Mouse (Mus musculus) kidney, postnatal 10 days (tissue): Measurements from ENCODE around the gene Mobp.
A peak's percentile ranks its signal among the peaks of the same experiment; 100 is the strongest.

Source experiments
- DNase-seq: peaks from one replicate; pipeline ENCODE4 v3.0.0; 2021; ENCODE audit warnings: mixed read lengths

The Mobp gene

GRCm38 (mm10) chr9:120135454-120135853 lies 14.1 kb upstream of the Mobp start:
- no peak for DNase-seq

- DNase-seq, result peak; percentile 89
These were observed 8.9 kb upstream of the Mobp start for GRCm38 (mm10) chr9:120140652-120141051.

DNA sequence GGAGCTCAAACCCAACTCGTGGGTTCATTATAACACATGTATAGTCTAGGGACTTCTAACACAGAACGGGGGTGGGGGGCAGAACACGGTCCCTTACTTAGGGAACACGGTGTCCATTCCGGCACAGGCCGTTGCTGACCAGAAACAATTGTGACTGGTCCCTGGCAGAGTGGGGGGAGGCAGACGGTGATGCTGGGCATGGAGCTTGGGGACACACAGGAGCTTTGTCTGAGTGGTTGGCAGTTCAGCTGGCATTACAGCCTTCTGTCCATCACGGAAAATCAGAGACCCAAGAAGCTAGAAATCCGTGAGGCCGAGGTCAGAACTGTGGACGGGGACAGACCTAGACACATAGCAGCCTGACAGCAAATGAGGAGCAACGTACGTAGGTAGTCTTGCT lies 5.0 kb upstream of the Mobp start:
- DNase-seq, result no peak

- DNase-seq, result no peak
These were observed 1.6 kb downstream of the Mobp start for GRCm38 (mm10) chr9:120151152-120151551.

DNA sequence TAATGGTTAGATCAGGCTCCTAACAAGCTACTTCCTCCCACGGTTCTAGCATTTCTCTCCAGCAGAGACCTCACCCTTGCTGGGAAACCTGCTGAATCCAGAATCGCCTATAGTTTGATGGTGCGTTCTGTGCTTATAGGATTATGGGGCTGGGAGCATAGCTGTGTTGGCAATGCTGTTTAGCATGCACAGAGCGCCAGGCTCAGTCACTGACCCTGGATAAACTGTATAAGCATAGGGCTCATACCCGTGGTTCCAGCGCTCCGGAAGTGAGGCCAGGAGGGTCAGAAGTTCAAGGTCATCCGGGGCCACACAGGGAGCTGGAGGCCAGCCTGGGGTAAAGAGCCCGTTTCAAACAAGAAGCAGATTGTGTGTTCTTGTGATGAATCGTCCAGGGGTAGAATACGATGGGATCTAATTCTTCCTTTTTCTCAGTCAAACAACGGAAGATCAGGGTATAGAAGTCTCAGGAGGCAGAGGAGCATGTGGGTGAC lies 2.4 kb downstream of the Mobp start:
- DNase-seq, result no peak

- no peak for DNase-seq
These were observed 8.5 kb downstream of the Mobp start for GRCm38 (mm10) chr9:120158047-120158446.

DNA sequence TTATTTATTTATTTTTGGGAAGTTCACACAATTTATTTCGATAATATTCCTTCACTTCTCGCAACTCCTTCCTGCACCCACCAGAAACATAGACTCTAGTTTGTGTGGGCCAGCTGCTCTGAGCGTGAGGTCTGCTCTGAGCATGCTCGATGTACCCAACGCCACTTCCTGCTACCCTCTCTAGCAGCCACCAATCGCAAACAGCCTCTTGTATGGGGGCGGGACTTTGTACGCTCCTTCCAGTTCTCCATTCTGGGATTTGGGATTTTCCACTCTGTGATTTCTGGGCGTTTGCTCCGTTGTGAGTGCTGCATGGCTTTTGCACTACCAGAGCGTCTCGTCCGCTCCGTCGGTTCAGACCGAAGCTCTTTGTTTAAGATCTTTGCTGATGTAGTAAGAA lies 14.4 kb downstream of the Mobp start:
- DNase-seq, result no peak

GRCm38 (mm10) chr9:120167826-120168225 lies 18.3 kb downstream of the Mobp start:
- no peak for DNase-seq

DNA sequence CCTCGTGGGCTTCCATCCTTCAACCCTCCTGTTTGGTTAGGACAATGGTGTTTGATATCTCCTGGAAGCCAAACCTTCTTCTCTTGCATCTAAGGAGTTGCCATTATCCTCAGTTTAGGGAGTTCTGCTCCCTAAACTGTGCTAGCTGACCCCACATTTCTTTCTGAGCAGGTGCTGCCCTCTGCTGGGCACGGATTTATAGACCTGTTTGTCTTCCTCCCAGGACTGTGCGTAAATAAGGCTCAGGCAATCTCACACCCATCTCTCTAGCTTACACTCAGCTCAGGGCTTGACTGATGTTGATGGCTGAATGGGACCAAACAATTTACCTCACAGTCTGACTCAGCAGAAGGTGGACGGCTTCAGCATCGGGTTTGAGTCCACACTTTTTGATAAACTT lies 21.8 kb downstream of the Mobp start:
- peak; percentile 85 for DNase-seq

GRCm38 (mm10) chr9:120174436-120175137 lies 25.1 kb downstream of the Mobp start:
- no peak for DNase-seq

GRCm38 (mm10) chr9:120178813-120179212 lies 29.3 kb downstream of the Mobp start:
- no peak for DNase-seq

GRCm38 (mm10) chr9:120184499-120184898 lies 35.0 kb downstream of the Mobp start:
- DNase-seq, result peak; percentile 70

GRCm38 (mm10) chr9:120186856-120187255 lies 37.3 kb downstream of the Mobp start:
- no peak for DNase-seq

DNA sequence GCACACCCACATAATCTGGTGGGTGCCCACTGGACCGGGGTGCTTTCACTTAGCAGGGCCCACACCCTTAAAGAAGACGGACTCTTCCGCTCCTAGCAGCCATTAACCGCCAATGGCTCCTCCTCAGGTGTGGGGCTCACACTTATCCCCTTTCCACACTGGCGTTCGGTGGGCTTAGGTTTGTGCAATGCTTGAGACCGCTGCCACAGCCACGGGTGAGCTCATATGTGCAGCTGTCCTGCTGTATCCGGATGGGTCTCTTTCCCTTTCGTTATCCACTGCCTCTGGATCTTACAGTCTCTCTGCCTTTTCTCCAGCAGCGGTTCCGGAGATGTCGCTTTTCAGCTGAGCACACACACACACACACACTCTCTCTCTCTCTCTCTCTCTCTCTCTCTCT lies 41.4 kb downstream of the Mobp start:
- DNase-seq, result no peak

GRCm38 (mm10) chr9:120191362-120192098 lies 42.0 kb downstream of the Mobp start:
- DNase-seq, result peak; percentile 92

GRCm38 (mm10) chr9:120192742-120193141 lies 43.2 kb downstream of the Mobp start:
- no peak for DNase-seq

DNA sequence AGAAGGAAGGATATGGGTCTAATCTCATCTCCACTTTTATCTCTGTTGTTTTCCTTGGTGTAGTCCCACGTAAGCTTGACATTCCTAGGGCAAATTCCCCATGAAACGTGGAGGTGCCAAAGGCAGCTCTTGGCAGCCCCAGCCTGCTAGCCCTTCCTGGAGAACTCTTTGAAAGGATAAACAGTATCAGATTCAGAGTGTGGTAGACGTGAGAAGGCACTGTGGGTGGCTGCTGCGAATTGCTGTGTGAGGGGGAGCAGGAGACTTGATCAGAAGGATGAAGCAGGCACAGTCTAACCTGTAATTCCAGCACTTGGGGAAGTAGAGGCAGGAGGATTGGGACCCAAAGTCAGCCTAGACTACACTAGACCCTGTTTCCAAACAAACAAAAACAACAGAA lies 51.4 kb downstream of the Mobp start:
- DNase-seq, result no peak

GRCm38 (mm10) chr9:120201743-120202142 lies 52.2 kb downstream of the Mobp start:
- no peak for DNase-seq

- DNase-seq, result peak; percentile 32
These were observed 53.2 kb downstream of the Mobp start for GRCm38 (mm10) chr9:120202683-120203082.

DNA sequence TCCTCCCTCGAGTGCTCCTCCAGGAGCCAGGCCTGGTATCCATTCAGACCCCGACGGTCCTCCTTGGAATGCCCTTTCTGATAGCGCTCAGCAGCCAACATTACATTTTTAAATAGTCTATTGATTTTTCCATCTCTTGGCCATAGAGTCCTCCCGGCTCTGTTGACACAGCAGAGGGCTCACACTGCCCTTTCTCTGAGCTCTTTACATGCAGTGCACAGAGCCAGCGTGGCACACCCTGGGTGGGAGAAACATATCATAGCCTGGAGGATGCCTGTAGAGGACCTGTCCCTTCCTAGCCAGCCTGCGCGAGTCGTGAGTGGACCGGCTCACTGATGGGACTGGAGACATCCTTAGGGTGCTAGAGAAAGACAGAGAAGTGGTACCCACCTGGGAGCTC lies 54.4 kb downstream of the Mobp start:
- no peak for DNase-seq

DNA sequence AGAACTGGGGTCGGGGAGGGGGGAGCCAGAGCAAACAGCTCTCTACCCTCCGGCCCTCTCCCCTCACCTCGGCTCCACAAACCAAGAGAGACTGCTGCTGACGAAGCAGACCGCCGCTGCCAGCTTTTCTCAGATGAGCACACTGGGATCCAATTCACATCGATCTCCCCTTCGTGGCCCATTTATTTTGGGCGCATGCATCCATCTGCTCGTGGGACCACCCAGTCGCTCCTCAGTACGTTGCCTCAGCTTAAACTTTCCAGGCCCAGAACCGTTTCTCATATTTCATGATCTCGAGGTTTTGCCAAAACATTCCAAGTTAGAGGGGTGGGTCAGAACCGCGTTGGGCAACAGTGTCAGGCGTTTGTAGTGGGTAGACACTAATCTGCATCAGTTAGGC lies 57.4 kb downstream of the Mobp start:
- no peak for DNase-seq

DNA sequence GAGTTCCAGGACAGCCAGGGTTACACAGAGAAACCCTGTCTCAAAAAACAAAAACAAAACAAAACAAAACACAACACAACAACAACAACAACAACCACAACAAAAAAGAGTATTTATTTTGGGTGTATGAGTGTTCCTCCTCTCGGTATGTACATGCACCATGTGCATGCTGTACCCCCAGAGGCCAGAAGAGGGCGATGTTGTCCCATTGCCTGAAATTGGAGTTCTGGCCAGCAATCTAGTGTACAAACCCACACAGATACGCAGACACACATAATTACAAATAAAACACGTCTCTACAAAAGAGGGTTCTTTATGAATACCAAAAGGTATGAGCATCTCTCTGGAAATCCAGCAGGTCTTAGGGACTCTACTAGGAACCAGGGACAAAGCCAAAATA lies 60.6 kb downstream of the Mobp start:
- DNase-seq, result peak; percentile 32

DNA sequence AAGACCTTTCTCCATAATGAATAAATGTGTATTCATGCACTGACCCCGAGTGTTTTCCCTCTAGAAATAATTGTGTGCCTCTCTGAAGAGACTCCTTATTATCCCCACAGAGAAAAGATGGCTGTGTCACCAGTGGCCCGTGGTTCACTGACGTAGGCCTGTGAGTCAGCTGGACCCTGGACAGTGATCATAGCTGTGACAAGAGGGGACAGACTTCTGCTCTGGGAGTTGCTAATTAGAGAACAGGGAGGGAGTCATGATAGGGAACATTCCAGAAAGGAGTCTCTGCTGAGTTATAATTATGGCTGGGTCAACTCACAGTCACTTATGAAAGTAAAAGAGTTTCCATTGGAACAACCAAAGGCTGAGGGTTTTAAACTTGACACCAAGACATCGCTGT lies 61.4 kb downstream of the Mobp start:
- no peak for DNase-seq

DNA sequence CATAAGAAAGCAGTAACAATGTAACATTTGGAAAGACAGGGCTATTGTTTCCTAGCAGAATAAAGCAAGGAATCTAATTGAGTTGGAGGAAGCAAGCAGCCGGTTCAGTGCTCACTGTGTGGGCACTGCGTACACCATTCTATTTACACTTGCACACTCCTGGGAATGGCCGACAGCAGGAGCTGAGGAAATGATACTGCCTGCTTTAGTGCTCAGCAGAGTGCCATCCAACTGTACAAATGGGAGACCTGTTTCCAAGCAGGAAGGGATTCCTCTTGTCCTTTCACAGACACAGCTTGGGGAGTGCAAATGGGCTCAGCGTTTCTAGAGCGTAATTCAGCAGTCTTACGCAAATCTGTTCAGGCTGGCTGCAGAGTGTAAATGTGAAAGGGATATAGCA lies 63.4 kb downstream of the Mobp start:
- DNase-seq, result no peak
